Mouse (Mus musculus) adrenal gland, postnatal 4 days (tissue): ENCODE data around the gene Polg2. TPM values are rescaled to one million over a fixed set of nuclear protein-coding genes. Genes with fewer than 3 reads are reported as not detected.
"Not testable (repeated sequence)": the region's sequence is repeated elsewhere in the genome, so short reads cannot be mapped to it uniquely, and the experiment has no call there.

ENCODE experiments used
- DNase-seq, 2 experiments: peaks; one replicate each; pipeline ENCODE4 v3.0.0; 2021 to 2022; ENCODE audit warnings: low spot score in 2 of 2, mixed read lengths in 2 of 2
- microRNA-seq: library from miRNA; unstranded; fragments of <30 nt; microRNA quantifications from one replicate; pipeline ENCODE4 v1.2.0, GENCODE M21; 2021
- total RNA-seq, 2 experiments: library from RNA; stranded (reverse); gene quantifications; 2 replicates each; pipeline ENCODE4 v1.2.3; 2021

Polg2 gene
- total RNA-seq, 2 experiments from 2014 or later, result 12.8 to 13.1 TPM

GRCm38 (mm10) chr11:106728402-106729366 is 50.7 kb downstream of the Polg2 start:
- DNase-seq, result no peak

- DNase-seq, result no peak
These were observed 51.4 kb downstream of the Polg2 start for GRCm38 (mm10) chr11:106727967-106728366.

- DNase-seq, result not testable (repeated sequence)
These were observed 54.5 kb downstream of the Polg2 start for GRCm38 (mm10) chr11:106724916-106725235.

GRCm38 (mm10) chr11:106724176-106724915 is 55.0 kb downstream of the Polg2 start:
- no peak for DNase-seq

GRCm38 (mm10) chr11:106723611-106724125 is 55.7 kb downstream of the Polg2 start:
- no peak for DNase-seq

GRCm38 (mm10) chr11:106722831-106723361 is 56.4 kb downstream of the Polg2 start:
- DNase-seq, result no peak

- no peak for DNase-seq
These were observed 59.0 kb downstream of the Polg2 start for GRCm38 (mm10) chr11:106720379-106720778.

Small RNA genes within 50 kb of the gene (microRNA-seq; reads per million reads assigned to microRNA genes)
- gene Gm25994 (not detected), gene Mir3064 (10.3 reads per million, percentile 23 among the genes with 10 or more reads in this experiment)

Other genes starting within 250 kb of the Polg2 start
- gene Tex2, start 166.1 kb downstream of the Polg2 start, total RNA-seq, result 10 to 100 TPM; 31.5 to 33.0 TPM
- gene Pecam1, start 28.9 kb downstream of the Polg2 start, total RNA-seq, result 100 to 1,000 TPM; 110 to 113 TPM
- 1 to 10 TPM in 1 of 2 experiments, under 1 TPM in 1; 0.98 to 1.7 TPM for gene Milr1, start 28.3 kb downstream of the Polg2 start, total RNA-seq
- 100 to 1,000 TPM; 889 to 991 TPM for gene Ddx5, start 9.6 kb upstream of the Polg2 start, total RNA-seq
- 10 to 100 TPM; 16.1 to 18.1 TPM for gene Cep95, start 9.7 kb upstream of the Polg2 start, total RNA-seq
- gene Smurf2, start 141.2 kb upstream of the Polg2 start, total RNA-seq, result 10 to 100 TPM; 40.9 to 44.5 TPM
- 10 to 100 TPM; 52.5 to 54.6 TPM for gene Kpna2, start 220.0 kb upstream of the Polg2 start, total RNA-seq
- 1 to 10 TPM; 3.2 to 6.3 TPM for gene 1810010H24Rik, start 246.1 kb upstream of the Polg2 start, total RNA-seq